Mouse (Mus musculus) urinary bladder, postnatal 36 days (tissue): Measurements from ENCODE around the gene Lpcat1.

Experiments used
- DNase-seq, 2 experiments: peaks; one replicate each; pipeline ENCODE4 v3.0.0; 2022; ENCODE audit warnings: low spot score in 2 of 2, mixed read lengths in 1 of 2

The Lpcat1 gene

GRCm38 (mm10) chr13:73535287-73535686 lies 68.3 kb downstream of the Lpcat1 start:
- no peak for DNase-seq

GRCm38 (mm10) chr13:73536403-73536821 lies 69.4 kb downstream of the Lpcat1 start, which contains the start of gene Slc6a3:
Gene Slc6a3, plus strand, starts transcription at chr13:73536747.
- peak; percentile 38 to 44 for DNase-seq

DNA sequence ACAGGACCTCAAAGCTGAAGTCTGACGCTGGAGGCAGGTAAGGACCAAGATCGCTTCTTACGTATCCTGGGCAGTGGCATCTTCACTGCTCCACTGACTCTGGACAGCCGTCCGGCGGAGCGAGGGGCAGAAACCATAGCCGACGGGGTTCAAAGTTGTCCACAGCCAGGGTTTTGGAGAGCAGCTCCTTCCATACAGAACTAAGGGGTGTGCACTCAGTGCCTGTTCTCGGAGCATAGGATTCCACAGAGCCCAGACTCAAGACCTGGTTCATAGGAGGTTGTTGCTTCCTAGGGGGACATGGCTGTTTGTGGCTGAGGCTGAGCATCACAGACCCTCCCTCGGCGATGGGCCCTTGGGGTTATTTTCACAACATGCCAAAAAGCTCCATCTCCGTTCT lies 69.8 kb downstream of the Lpcat1 start:
- DNase-seq, result no peak

DNA sequence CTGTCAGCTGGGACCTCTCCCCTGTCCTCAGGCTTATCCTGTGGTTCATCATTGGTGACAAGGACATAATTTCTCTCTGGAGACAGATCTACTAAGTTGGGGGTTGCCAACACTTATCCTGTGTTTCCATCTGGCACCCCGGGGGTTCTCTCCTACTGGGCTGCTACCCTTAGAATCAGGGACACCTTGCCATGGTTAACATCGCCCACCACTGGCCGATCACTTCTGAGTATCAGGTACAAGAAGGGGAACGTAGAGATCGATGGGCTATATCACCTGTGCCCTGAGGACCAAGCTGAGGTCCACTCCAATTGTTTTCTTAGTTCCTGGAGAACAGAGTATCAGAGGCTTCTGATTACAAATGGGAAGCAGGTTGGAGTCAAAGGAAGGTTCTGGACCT lies 97.2 kb downstream of the Lpcat1 start:
- no peak for DNase-seq
